Mouse (Mus musculus) bone marrow, adult 2 months (tissue): ENCODE data around the gene Tgfa.

Experiments
- CTCF ChIP-seq: fragments of 200-500 bp; IDR thresholded peaks from 2 replicates; pipeline ENCODE4 v1.5.1; 2011; ENCODE audit warnings: low read length, control low read depth; ENCODE audit not compliant: control insufficient read depth, insufficient read depth
- POLR2A ChIP-seq: fragments of 200-500 bp; IDR thresholded peaks from 2 replicates; pipeline ENCODE4 v1.6.1; 2011; ENCODE audit warnings: low read depth, mild to moderate bottlenecking, control low read depth, low read length, borderline replicate concordance; ENCODE audit not compliant: control insufficient read depth

GRCm38 (mm10) chr6:86176236-86176635, 18.8 kb upstream of the Tgfa start:
- no peak for TF ChIP-seq POLR2A
- no peak for TF ChIP-seq CTCF
